Mouse (Mus musculus) kidney, adult 2 months (tissue): ENCODE measurements around the gene Ppie.

ENCODE experiments used
- CTCF ChIP-seq: fragments of 200-500 bp; conservative IDR thresholded peaks from 2 replicates; pipeline ENCODE4 v1.5.1; 2011; ENCODE audit warnings: low read depth, mild to moderate bottlenecking, control low read depth, low read length, moderate library complexity, mixed read lengths; ENCODE audit not compliant: insufficient read depth, insufficient read length
- POLR2A ChIP-seq: fragments of 200-500 bp; IDR thresholded peaks from one replicate; pipeline ENCODE4 v1.6.1; 2011; ENCODE audit warnings: low read depth, low read length, control low read depth

DNA sequence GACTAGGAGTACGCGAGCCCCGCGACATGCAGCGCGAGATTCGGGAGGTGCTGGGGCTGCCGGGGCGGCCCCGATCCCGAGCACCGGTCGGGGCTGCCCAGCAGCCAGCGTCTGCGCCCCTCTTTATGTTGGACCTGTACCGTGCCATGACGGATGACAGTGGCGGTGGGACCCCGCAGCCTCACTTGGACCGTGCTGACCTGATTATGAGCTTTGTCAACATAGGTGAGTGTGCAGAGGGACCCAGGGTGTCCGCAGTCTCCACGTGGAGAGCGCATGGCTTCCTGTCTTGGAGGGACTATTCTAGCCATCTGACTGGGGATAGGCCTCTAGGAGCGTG, 34.3 kb downstream of the Ppie start:
- TF ChIP-seq CTCF (no peak), POLR2A (no peak)
